Mouse (Mus musculus): Measurements from ENCODE around the gene Grip2. TPM values are rescaled to one million over a fixed set of nuclear protein-coding genes. Genes with fewer than 3 reads are reported as not detected.

Gene Grip2
- polyA plus RNA-seq, 1 experiment = not detected

DNA sequence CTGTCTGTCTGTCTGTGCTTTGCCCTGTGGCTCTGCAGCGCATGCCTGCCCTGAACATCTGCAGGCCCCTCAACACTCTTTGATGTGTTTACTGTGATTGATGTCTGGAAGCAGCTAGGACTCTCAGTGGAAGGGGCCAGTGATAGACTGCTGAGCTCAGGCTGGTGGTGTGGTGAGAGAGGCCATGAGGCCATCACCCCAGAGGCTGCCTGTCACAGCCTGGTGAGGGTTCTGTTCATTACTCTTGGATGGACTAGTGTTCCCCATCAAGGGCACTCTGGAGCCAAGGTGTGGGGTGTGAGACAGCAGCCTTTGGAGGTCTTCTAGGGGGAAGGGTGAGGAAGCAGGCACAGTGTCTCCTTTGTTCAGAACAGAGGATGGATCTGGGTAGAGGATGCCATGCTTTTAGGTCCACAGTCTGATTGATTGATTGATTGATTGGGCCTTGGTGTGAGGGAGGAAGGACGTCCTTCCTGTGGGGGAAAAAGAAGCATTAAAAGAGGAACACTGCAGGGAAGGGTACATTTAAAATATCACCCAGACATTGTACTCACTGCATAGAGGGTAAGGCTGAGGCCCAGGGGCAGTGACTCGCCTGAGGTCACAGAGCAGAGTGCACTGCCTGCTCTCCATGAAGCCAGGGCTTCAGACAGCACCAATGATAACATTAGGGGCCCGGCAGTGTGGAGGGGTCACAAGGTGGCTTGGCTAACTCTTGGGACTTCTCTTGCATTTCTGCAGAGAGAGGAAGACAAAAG, 114.8 kb downstream of the Grip2 start:
- peaks cover 19% of the 10 kb centered on the region for H3K4me1 ChIP-seq (ENCODE audit: control insufficient read depth, insufficient read depth, low read length)
- TF ChIP-seq CTCF (IDR thresholded peaks at IDR 0.05; ENCODE audit: borderline replicate concordance, insufficient read depth, low read length) (no peak), POLR2A (IDR thresholded peaks at IDR 0.05; ENCODE audit: low read depth, low read length) (no peak)
- H3K27ac ChIP-seq (ENCODE audit: insufficient read depth, low read length) = peak overlapping the region; percentile 74
- no peak overlapping the region for H3K4me3 ChIP-seq (ENCODE audit: insufficient read depth, low read length)

Other genes starting within 250 kb of the Grip2 start
- gene Slc6a6, start 143.2 kb downstream of the Grip2 start, polyA plus RNA-seq (2011; ENCODE audit: insufficient read length, low read depth, missing spikeins) = 79.8 and 108 TPM in 2 replicates
- gene Ccdc174, start 50.8 kb upstream of the Grip2 start, polyA plus RNA-seq (2011; ENCODE audit: insufficient read length, low read depth, missing spikeins) = 15.8 and 26.3 TPM in 2 replicates
- 0.81 and 1.2 TPM in 2 replicates for gene 4930590J08Rik, start 75.6 kb upstream of the Grip2 start, polyA plus RNA-seq (2011; ENCODE audit: insufficient read length, low read depth, missing spikeins)
- 0.40 and 0.43 TPM in 2 replicates for gene Fgd5, start 151.6 kb upstream of the Grip2 start, polyA plus RNA-seq (2011; ENCODE audit: insufficient read length, low read depth, missing spikeins)